Mouse (Mus musculus): ENCODE data around the gene Mnt. TPM values are rescaled to one million over a fixed set of nuclear protein-coding genes. Genes with fewer than 3 reads are reported as not detected.
A peak's percentile ranks its signal among the peaks of the same experiment; 100 is the strongest.

The Mnt gene
- polyA plus RNA-seq, 1 experiment from 2014 or later = 3.0 TPM

DNA sequence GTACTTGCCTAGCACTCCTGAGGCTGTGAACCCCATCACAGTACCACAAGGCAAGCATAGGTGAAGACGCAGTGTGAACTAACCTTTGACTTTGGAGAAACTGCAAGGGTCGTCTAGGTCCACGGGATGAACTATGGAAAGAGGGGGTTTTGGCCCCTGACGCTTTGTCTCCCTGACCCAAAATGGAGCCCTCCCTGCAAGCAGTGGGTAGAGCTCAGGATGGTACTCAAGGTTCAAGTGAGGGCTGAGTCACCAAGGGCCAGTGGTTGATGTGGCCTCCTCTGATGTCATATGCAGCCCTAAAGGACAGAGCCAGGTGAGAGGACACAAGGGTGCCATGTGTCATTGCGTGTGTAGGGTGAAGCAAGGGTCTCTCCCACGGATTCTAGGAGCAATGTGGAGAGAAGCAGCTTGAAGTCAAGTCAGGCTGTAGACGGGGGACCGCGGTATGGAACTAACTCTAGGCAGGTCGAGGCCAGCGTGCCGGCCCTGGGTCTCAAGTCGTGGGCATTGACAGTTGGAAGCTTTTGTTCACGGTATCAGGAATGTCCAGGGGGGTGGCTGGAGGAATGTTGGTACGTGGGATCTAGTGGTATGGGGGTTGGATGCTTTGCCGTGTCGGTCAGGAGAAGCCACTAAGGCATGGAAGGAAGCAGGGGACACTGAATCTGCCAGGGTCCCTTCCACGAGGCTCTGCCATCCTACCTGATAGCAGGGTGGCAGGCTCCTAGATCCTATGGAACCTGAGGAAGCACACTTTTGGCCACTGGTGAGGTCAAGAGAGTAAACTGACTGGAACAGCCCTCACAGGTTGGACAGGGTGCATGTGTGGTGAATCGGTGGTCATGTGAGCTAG, 9.4 kb downstream of the Mnt start:
- Histone ChIP-seq H3K27ac (0 out of 2 replicates have a peak overlapping the region, but pooled peaks have one; percentile 98), H3K9me3 (replicated peaks) (no peaks in the 10 kb centered on the region), H3K4me3 (no peak overlapping the region), H3K27me3 (no peaks in the 10 kb centered on the region), H3K36me3 (peaks cover 11% of the 10 kb centered on the region; the same call in 1 of the 2 replicates), H3K9ac (no peak overlapping the region), H3K4me2 (no peak overlapping the region), H3K4me1 (replicated peaks) (peaks cover 67% of the 10 kb centered on the region)
- no peak for ATAC-seq (replicated peaks; ENCODE audit: insufficient number of reproducible peaks, insufficient read depth, low FRiP score, low read depth)
- 87% methylated on average over 19 of the region's 19 CpGs for WGBS

DNA sequence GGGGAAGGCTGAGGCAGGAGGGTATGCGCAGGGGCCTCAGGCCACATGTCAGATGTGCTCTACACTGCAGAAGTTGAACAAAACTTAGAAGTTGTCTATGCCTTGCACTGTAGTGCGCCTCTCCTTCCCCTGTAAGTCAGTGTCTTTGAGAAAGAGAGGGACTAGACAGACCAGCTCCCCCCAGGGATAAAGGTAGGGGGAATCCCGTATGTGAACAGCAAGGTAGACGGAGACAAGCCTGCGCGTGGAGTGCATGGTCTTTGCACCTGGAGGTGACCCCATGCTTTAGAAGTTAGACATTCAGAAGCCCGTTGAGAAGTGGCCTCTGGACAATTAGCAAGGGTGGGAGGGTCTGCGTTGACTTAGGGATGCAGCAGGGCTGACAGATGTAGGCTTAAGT, 10.0 kb downstream of the Mnt start:
- Histone ChIP-seq H3K4me3 (no peak overlapping the region), H3K36me3 (peaks cover 14% of the 10 kb centered on the region), H3K27me3 (no peaks in the 10 kb centered on the region), H3K9me3 (replicated peaks) (no peaks in the 10 kb centered on the region), H3K4me1 (replicated peaks) (peaks cover 63% of the 10 kb centered on the region), H3K27ac (peak overlapping the region; percentile 52), H3K9ac (0 out of 2 replicates have a peak overlapping the region, but pooled peaks have one; percentile 0), H3K4me2 (no peak overlapping the region)
- no peak for ATAC-seq (replicated peaks; ENCODE audit: insufficient number of reproducible peaks, insufficient read depth, low FRiP score, low read depth)
- 86% methylated on average over 8 of the region's 8 CpGs for WGBS

GRCm38 (mm10) chr11:74841366-74841765, 10.6 kb downstream of the Mnt start:
- no peak for ATAC-seq (replicated peaks; ENCODE audit: insufficient number of reproducible peaks, insufficient read depth, low FRiP score, low read depth)

DNA sequence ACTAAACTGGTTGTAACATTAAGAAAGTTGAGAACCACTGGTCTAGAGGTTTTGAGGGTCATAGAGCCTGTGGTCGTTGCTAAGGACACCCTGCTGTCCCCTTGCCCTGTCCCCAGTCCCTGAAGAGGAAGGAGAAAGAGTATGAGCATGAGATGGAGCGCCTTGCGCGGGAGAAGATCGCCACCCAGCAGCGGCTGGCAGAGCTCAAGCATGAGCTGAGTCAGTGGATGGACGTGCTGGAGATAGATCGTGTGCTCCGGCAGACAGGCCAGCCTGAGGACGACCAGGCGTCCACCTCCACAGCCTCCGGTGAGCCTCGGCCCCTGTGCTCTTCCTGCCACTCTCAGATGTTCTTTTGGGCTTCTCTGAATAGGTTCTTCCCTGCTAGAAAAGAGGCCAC, 11.3 kb downstream of the Mnt start:
- ATAC-seq (replicated peaks; ENCODE audit: insufficient number of reproducible peaks, insufficient read depth, low FRiP score, low read depth) = no peak
- WGBS = 82% methylated on average over 13 of the region's 13 CpGs
- peaks cover 51% of the 10 kb centered on the region for H3K4me1 ChIP-seq (replicated peaks)
- peaks cover 15% of the 10 kb centered on the region for H3K36me3 ChIP-seq
- no peak overlapping the region for H3K4me3 ChIP-seq
- H3K9me3 ChIP-seq (replicated peaks) = no peaks in the 10 kb centered on the region
- H3K9ac ChIP-seq = no peak overlapping the region
- 0 out of 2 replicates have a peak overlapping the region, but pooled peaks have one; percentile 52 for H3K27ac ChIP-seq
- no peaks in the 10 kb centered on the region for H3K27me3 ChIP-seq
- H3K4me2 ChIP-seq = no peak overlapping the region

More at GRCm38 (mm10) chr11:74841366-74841765, 10.6 kb downstream of the Mnt start:
- Histone ChIP-seq H3K4me3 (no peak overlapping the region), H3K4me1 (replicated peaks) (peaks cover 57% of the 10 kb centered on the region), H3K9me3 (replicated peaks) (no peaks in the 10 kb centered on the region), H3K4me2 (no peak overlapping the region), H3K9ac (0 out of 2 replicates have a peak overlapping the region, but pooled peaks have one; percentile 0), H3K27me3 (no peaks in the 10 kb centered on the region), H3K27ac (peak overlapping the region; percentile 52), H3K36me3 (peaks cover 15% of the 10 kb centered on the region)
- WGBS = 63% methylated on average over 9 of the region's 9 CpGs

DNA sequence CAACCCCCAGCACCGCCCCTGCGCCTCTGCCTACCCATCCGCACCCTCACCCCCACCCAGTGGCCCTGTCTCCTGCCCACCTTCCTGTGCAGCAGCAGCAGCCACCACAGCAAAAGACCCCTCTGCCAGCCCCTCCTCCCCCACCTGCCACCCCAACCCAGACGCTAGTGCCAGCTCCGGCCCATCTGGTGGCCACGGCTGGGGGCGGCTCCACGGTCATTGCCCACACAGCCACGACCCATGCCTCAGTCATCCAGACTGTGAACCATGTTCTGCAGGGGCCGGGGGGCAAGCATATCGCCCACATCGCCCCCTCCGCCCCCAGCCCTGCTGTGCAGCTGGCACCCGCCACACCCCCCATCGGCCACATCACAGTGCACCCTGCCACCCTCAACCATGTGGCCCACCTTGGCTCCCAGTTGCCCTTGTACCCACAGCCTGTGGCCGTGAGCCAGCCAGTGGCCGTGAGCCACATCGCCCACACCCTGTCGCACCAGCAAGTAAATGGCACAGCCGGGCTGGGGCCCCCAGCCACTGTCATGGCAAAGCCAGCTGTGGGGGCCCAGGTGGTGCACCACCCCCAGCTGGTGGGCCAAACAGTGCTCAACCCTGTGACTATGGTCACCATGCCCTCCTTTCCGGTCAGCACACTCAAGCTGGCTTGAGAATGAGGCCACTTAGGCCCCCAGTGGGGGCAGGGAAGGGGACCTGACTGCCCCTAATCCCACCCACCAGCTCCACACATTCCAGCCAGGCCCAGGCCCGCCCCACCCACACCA, 12.1 kb downstream of the Mnt start:
- H3K4me1 ChIP-seq (replicated peaks) = peaks cover 46% of the 10 kb centered on the region
- H3K27me3 ChIP-seq = no peaks in the 10 kb centered on the region
- H3K4me3 ChIP-seq = no peak overlapping the region
- no peak overlapping the region for H3K9ac ChIP-seq
- no peak overlapping the region for H3K4me2 ChIP-seq
- H3K36me3 ChIP-seq = peaks cover 15% of the 10 kb centered on the region
- H3K9me3 ChIP-seq (replicated peaks) = no peaks in the 10 kb centered on the region
- H3K27ac ChIP-seq = peak overlapping the region; percentile 15
- WGBS = 87% methylated on average over 21 of the region's 22 CpGs
- no peak for ATAC-seq (replicated peaks; ENCODE audit: insufficient number of reproducible peaks, insufficient read depth, low FRiP score, low read depth)

DNA sequence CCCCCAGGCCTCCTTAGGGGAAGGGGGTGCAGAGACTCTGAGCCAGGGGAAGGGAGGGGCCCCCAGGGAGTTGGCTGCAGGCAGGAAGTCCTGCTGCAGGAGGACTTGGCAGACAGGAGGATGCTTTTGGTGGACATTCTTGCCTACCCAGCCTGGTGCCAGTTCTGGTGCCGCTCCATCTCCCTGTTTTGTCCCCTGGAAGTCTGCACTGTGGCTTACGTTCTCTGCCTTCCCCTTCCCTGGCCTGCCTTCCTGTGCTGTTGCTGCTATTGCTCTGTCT, 12.7 kb downstream of the Mnt start:
- peak overlapping the region; percentile 15 for H3K27ac ChIP-seq
- no peak overlapping the region for H3K4me2 ChIP-seq
- no peak overlapping the region for H3K4me3 ChIP-seq
- 59% methylated on average over 2 of the region's 2 CpGs for WGBS
- H3K9ac ChIP-seq = no peak overlapping the region
- no peaks in the 10 kb centered on the region for H3K27me3 ChIP-seq
- no peak for ATAC-seq (replicated peaks; ENCODE audit: insufficient number of reproducible peaks, insufficient read depth, low FRiP score, low read depth)
- H3K36me3 ChIP-seq = peaks cover 15% of the 10 kb centered on the region
- H3K4me1 ChIP-seq (replicated peaks) = peaks cover 50% of the 10 kb centered on the region
- H3K9me3 ChIP-seq (replicated peaks) = no peaks in the 10 kb centered on the region

- H3K27ac ChIP-seq = peak overlapping the region; percentile 15
These were observed 13.0 kb downstream of the Mnt start for GRCm38 (mm10) chr11:74843761-74844160.

DNA sequence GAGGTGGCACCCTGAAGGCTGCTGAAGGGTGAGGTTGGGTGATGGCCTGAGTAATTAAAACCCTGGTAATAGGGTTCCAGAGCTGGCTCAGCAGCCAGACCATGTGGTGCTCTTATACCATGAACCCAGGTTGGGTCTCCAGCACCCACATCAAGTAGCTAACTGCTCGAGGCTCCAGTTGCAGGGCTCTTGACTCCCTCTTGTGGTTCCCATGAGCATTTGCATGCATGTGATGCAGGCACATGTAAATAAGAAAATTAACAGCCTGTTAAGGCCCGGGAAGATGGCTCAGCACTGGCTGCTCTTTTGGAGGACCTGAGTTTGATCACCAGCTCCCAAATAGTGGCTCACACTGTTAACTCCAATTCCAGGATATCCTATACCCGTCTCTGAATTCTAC, 15.1 kb downstream of the Mnt start:
- peaks cover 15% of the 10 kb centered on the region for H3K36me3 ChIP-seq
- H3K4me1 ChIP-seq (replicated peaks) = peaks cover 58% of the 10 kb centered on the region
- no peaks in the 10 kb centered on the region for H3K27me3 ChIP-seq
- no peak overlapping the region for H3K9ac ChIP-seq
- 75% methylated on average over 3 of the region's 3 CpGs for WGBS
- ATAC-seq (replicated peaks; ENCODE audit: insufficient number of reproducible peaks, insufficient read depth, low FRiP score, low read depth) = no peak
- H3K9me3 ChIP-seq (replicated peaks) = no peaks in the 10 kb centered on the region
- no peak overlapping the region for H3K4me2 ChIP-seq
- H3K27ac ChIP-seq = no peak overlapping the region
- H3K4me3 ChIP-seq = no peak overlapping the region

More at GRCm38 (mm10) chr11:74843761-74844160, 13.0 kb downstream of the Mnt start:
- Histone ChIP-seq H3K27me3 (no peaks in the 10 kb centered on the region), H3K4me1 (replicated peaks) (peaks cover 53% of the 10 kb centered on the region), H3K36me3 (peaks cover 15% of the 10 kb centered on the region), H3K4me3 (no peak overlapping the region), H3K4me2 (no peak overlapping the region), H3K9ac (no peak overlapping the region), H3K9me3 (replicated peaks) (no peaks in the 10 kb centered on the region)
- WGBS = 72% methylated on average over 5 of the region's 5 CpGs
- no peak for ATAC-seq (replicated peaks; ENCODE audit: insufficient number of reproducible peaks, insufficient read depth, low FRiP score, low read depth)

GRCm38 (mm10) chr11:74847919-74848521, 17.3 kb downstream of the Mnt start:
- H3K4me3 ChIP-seq = no peak overlapping the region
- peaks cover 37% of the 10 kb centered on the region for H3K4me1 ChIP-seq (replicated peaks)
- H3K36me3 ChIP-seq = peaks cover 5% of the 10 kb centered on the region
- no peaks in the 10 kb centered on the region for H3K9me3 ChIP-seq (replicated peaks)
- H3K27ac ChIP-seq = peak overlapping the region; percentile 65
- peak; percentile 66 for ATAC-seq (replicated peaks; ENCODE audit: insufficient number of reproducible peaks, insufficient read depth, low FRiP score, low read depth)
- H3K27me3 ChIP-seq = no peaks in the 10 kb centered on the region
- peak overlapping the region; percentile 46 for H3K4me2 ChIP-seq
- H3K9ac ChIP-seq = 0 out of 2 replicates have a peak overlapping the region, but pooled peaks have one; percentile 12
- WGBS = 5% methylated on average over 13 of the region's 13 CpGs

- Histone ChIP-seq H3K9me3 (replicated peaks) (no peaks in the 10 kb centered on the region), H3K4me2 (no peak overlapping the region), H3K27me3 (no peaks in the 10 kb centered on the region), H3K4me3 (no peak overlapping the region), H3K27ac (no peak overlapping the region), H3K9ac (no peak overlapping the region), H3K4me1 (replicated peaks) (peaks cover 28% of the 10 kb centered on the region), H3K36me3 (no peaks in the 10 kb centered on the region; the same call in 1 of the 2 replicates)
- ATAC-seq (replicated peaks; ENCODE audit: insufficient number of reproducible peaks, insufficient read depth, low FRiP score, low read depth) = no peak
- 73% methylated on average over 14 of the region's 14 CpGs for WGBS
These were observed 20.4 kb downstream of the Mnt start for GRCm38 (mm10) chr11:74850998-74851661.

- Histone ChIP-seq H3K27me3 (no peaks in the 10 kb centered on the region), H3K4me1 (replicated peaks) (0 out of 2 replicates have a peak, but pooled peaks cover 6% of the 10 kb centered on the region), H3K4me3 (no peak overlapping the region), H3K9me3 (replicated peaks) (no peaks in the 10 kb centered on the region), H3K4me2 (no peak overlapping the region), H3K36me3 (no peaks in the 10 kb centered on the region; the same call in 1 of the 2 replicates), H3K9ac (no peak overlapping the region), H3K27ac (no peak overlapping the region)
- WGBS = 80% methylated on average over 9 of the region's 9 CpGs
- ATAC-seq (replicated peaks; ENCODE audit: insufficient number of reproducible peaks, insufficient read depth, low FRiP score, low read depth) = no peak
These were observed 27.0 kb downstream of the Mnt start for GRCm38 (mm10) chr11:74857756-74858155.
